8 mouse cellular contexts compared by ENCODE assay signal in genomic region chr10:80156752-80157053, GRCm38 (mm10). TPM values are rescaled to one million over a fixed set of nuclear protein-coding genes. Genes with fewer than 3 reads are reported as not detected.
DNase-seq lines count a peak whose midpoint lies in the region; ATAC-seq and TF ChIP-seq lines count a peak whose summit lies in the region.

No protein-coding gene starts in this region.

- no peak for TF ChIP-seq CTCF in spleen, adult 2 months (IDR thresholded peaks at IDR 0.05; ENCODE audit: extremely low read depth, insufficient read depth, insufficient read length, insufficient replicate concordance)

- H3K4me1 ChIP-seq in spleen, adult 2 months (ENCODE audit: control insufficient read depth, insufficient read depth, insufficient read length), result peaks cover 55% of the 10 kb centered on the region
- H3K4me1 ChIP-seq in hindbrain, embryonic 10.5 days (replicated peaks), result peaks cover 99% of the 10 kb centered on the region
- peaks cover 97% of the 10 kb centered on the region for H3K4me1 ChIP-seq in liver, embryonic 15.5 days (replicated peaks)

- peaks cover 46% of the 10 kb centered on the region for H3K36me3 ChIP-seq in spleen, adult 2 months (ENCODE audit: control insufficient read depth, insufficient read depth, low read length)
- H3K36me3 ChIP-seq in hindbrain, embryonic 10.5 days, result peaks cover 69% of the 10 kb centered on the region
- peaks cover 60% of the 10 kb centered on the region for H3K36me3 ChIP-seq in liver, embryonic 15.5 days (replicated peaks)

- no peak for TF ChIP-seq POLR2A in spleen, adult 2 months (IDR thresholded peaks at IDR 0.05; ENCODE audit: low read depth, low read length)

- H3K9ac ChIP-seq in liver, embryonic 15.5 days, result no peak overlapping the region

- no peaks in the 10 kb centered on the region for H3K9me3 ChIP-seq in hindbrain, embryonic 10.5 days
- H3K9me3 ChIP-seq in liver, embryonic 15.5 days (replicated peaks), result no peaks in the 10 kb centered on the region

- H3K27me3 ChIP-seq in spleen, adult 2 months (ENCODE audit: control insufficient read depth, insufficient read depth, low read length), result no peaks in the 10 kb centered on the region
- no peaks in the 10 kb centered on the region for H3K27me3 ChIP-seq in hindbrain, embryonic 10.5 days (ENCODE audit: insufficient read depth, poor library complexity, severe bottlenecking)
- H3K27me3 ChIP-seq in liver, embryonic 15.5 days, result no peaks in the 10 kb centered on the region

- peak overlapping the region; percentile 26; the same call in 1 of the 2 replicates for H3K27ac ChIP-seq in spleen, adult 2 months (ENCODE audit: insufficient read depth, low read length)
- peak overlapping the region; percentile 93 for H3K27ac ChIP-seq in hindbrain, embryonic 10.5 days
- H3K27ac ChIP-seq in liver, embryonic 15.5 days (replicated peaks), result 0 out of 2 replicates have a peak overlapping the region, but pooled peaks have one; percentile 19

- ATAC-seq in liver, embryonic 15.5 days (ENCODE audit: insufficient read depth), result no peak
- no peak for ATAC-seq in frontal cortex, adult (ENCODE audit: low TSS enrichment)

- DNase-seq in spleen, adult 2 months (ENCODE audit: low read depth in 1 of 2, low spot score in 2 of 2), result no peak
- DNase-seq in spleen, adult 12 weeks (ENCODE audit: low spot score), result no peak
- no peak for DNase-seq in hindbrain, embryonic 10.5 days (ENCODE audit: low spot score)
- DNase-seq in B cell, adult 2 months, result no peak
- no peak for DNase-seq in spleen, postnatal 36 days (ENCODE audit: low spot score in 2 of 2)
- DNase-seq in frontal cortex, postnatal 25 days (ENCODE audit: low spot score in 2 of 2), result no peak

- no peak overlapping the region for H3K4me2 ChIP-seq in liver, embryonic 15.5 days

- H3K4me3 ChIP-seq in spleen, adult 2 months (ENCODE audit: extremely low read depth, insufficient read depth, insufficient read length), result no peak overlapping the region
- peak overlapping the region; percentile 30 for H3K4me3 ChIP-seq in hindbrain, embryonic 10.5 days
- H3K4me3 ChIP-seq in liver, embryonic 15.5 days (replicated peaks), result no peak overlapping the region

- 86% methylated on average over 7 of the region's 7 CpGs for WGBS in spleen, adult 2 months
- WGBS in hindbrain, embryonic 10.5 days, result 65% methylated on average over 7 of the region's 7 CpGs
- WGBS in liver, embryonic 15.5 days (ENCODE audit: insufficient replicate concordance), result 78% methylated on average over 7 of the region's 7 CpGs

RNA-seq across cellular contexts. Expression of gene Midn, which starts 8.6 kb away (rescaled TPM):
- polyA plus RNA-seq in spleen, adult 2 months (2012; rRNA removed), result 128 and 157 TPM in 2 replicates
- polyA plus RNA-seq in hindbrain, embryonic 10.5 days (2016; fragmentation: Nextera tagmentation; extraction: Ambion mirVana), result 22.3 and 24.6 TPM in 2 replicates
- 2.9 and 3.1 TPM in 2 replicates for polyA plus RNA-seq in liver, embryonic 15.5 days (2015; fragmentation: Nextera tagmentation; extraction: Ambion mirVana)

RNA-seq across cellular contexts. Expression of gene Cirbp, which starts 9.1 kb away (rescaled TPM):
- polyA plus RNA-seq in spleen, adult 2 months (2012; rRNA removed), result 144 and 151 TPM in 2 replicates
- 95.3 and 153 TPM in 2 replicates for polyA plus RNA-seq in hindbrain, embryonic 10.5 days (2016; fragmentation: Nextera tagmentation; extraction: Ambion mirVana)
- 13.1 and 17.0 TPM in 2 replicates for polyA plus RNA-seq in liver, embryonic 15.5 days (2015; fragmentation: Nextera tagmentation; extraction: Ambion mirVana)

RNA-seq across cellular contexts. Expression of gene 1600002K03Rik, which starts 16.0 kb away (rescaled TPM):
- polyA plus RNA-seq in spleen, adult 2 months (2012; rRNA removed), result 10.8 TPM in 2 replicates
- 12.9 and 14.4 TPM in 2 replicates for polyA plus RNA-seq in hindbrain, embryonic 10.5 days (2016; fragmentation: Nextera tagmentation; extraction: Ambion mirVana)
- 8.9 and 10.1 TPM in 2 replicates for polyA plus RNA-seq in liver, embryonic 15.5 days (2015; fragmentation: Nextera tagmentation; extraction: Ambion mirVana)

RNA-seq across cellular contexts. Expression of gene Cbarp, which starts 16.1 kb away (rescaled TPM):
- 11.9 and 13.4 TPM in 2 replicates for polyA plus RNA-seq in spleen, adult 2 months (2012; rRNA removed)
- polyA plus RNA-seq in hindbrain, embryonic 10.5 days (2016; fragmentation: Nextera tagmentation; extraction: Ambion mirVana), result 7.1 and 15.0 TPM in 2 replicates
- 0.35 and 0.51 TPM in 2 replicates for polyA plus RNA-seq in liver, embryonic 15.5 days (2015; fragmentation: Nextera tagmentation; extraction: Ambion mirVana)

RNA-seq across cellular contexts. Expression of gene Atp5d, which starts 18.3 kb away (rescaled TPM):
- 592 and 782 TPM in 2 replicates for polyA plus RNA-seq in spleen, adult 2 months (2012; rRNA removed)
- 484 and 504 TPM in 2 replicates for polyA plus RNA-seq in hindbrain, embryonic 10.5 days (2016; fragmentation: Nextera tagmentation; extraction: Ambion mirVana)
- polyA plus RNA-seq in liver, embryonic 15.5 days (2015; fragmentation: Nextera tagmentation; extraction: Ambion mirVana), result 291 and 300 TPM in 2 replicates

Comparison
In these comparisons a context has a peak if more than half of its experiments do, and no peak if none do; other contexts are left out.
1. H3K27ac ChIP-seq: peak in every context shown above with its lines; median percentile 93 in hindbrain, embryonic 10.5 days; 26 in spleen, adult 2 months; 19 in liver, embryonic 15.5 days.